Mouse (Mus musculus) small intestine, adult 2 months (tissue): ENCODE results near the gene Arhgap17. TPM values are rescaled to one million over a fixed set of nuclear protein-coding genes. Genes with fewer than 3 reads are reported as not detected.

ENCODE experiments used
- H3K27ac ChIP-seq: fragments of 200-500 bp; 2 replicates; pipeline ENCODE4 v1.5.1; 2012; ENCODE audit warnings: low read depth, low read length, control low read depth, inconsistent platforms; ENCODE audit not compliant: insufficient read depth
- H3K27me3 ChIP-seq: fragments of 200-500 bp; 2 replicates; pipeline ENCODE4 v1.6.1; 2012; ENCODE audit warnings: mild to moderate bottlenecking, moderate library complexity, low read length, inconsistent platforms; ENCODE audit not compliant: control insufficient read depth, insufficient read depth
- H3K36me3 ChIP-seq: fragments of 200-500 bp; 2 replicates; pipeline ENCODE4 v1.6.1; 2012; ENCODE audit warnings: mild to moderate bottlenecking, low read length, control low read depth, inconsistent platforms; ENCODE audit not compliant: control insufficient read depth, insufficient read depth
- H3K4me1 ChIP-seq: fragments of 200-500 bp; 2 replicates; pipeline ENCODE4 v1.6.1; 2012; ENCODE audit warnings: low read length, inconsistent platforms, mixed read lengths; ENCODE audit not compliant: control insufficient read depth, insufficient read depth, insufficient read length
- H3K4me3 ChIP-seq: fragments of 200-500 bp; 2 replicates; pipeline ENCODE4 v1.5.1; 2012; ENCODE audit warnings: low read depth, mild to moderate bottlenecking, control low read depth, inconsistent platforms, low read length, moderate library complexity
- CTCF ChIP-seq: fragments of 200-500 bp; IDR thresholded peaks from 2 replicates; pipeline ENCODE4 v1.5.1; 2012; ENCODE audit warnings: low read depth, mild to moderate bottlenecking, control low read depth, inconsistent platforms, low read length, moderate library complexity, mixed read lengths; ENCODE audit not compliant: insufficient replicate concordance, insufficient read length; ENCODE audit errors: extremely low read depth
- POLR2A ChIP-seq: fragments of 200-500 bp; IDR thresholded peaks from 2 replicates; pipeline ENCODE4 v1.6.1; 2012; ENCODE audit warnings: low read depth, mild to moderate bottlenecking, control low read depth, inconsistent platforms, low read length, moderate library complexity
- WGBS: fragments of 180-500 bp; shearing (Covaris S2); methylation state at CpG from one replicate; pipeline ENCODE4 v1.1.7; 2018; 5-methylcytosine and 5-hydroxymethylcytosine counted together
- polyA plus RNA-seq: library from polyadenylated mRNA; depleted of rRNA; stranded (reverse); fragments of >200 nt; gene quantifications from 2 replicates; pipeline ENCODE4 v1.2.3, GENCODE M21; 2012

Arhgap17 gene
- polyA plus RNA-seq, 1 experiment, result 69.8 TPM

DNA sequence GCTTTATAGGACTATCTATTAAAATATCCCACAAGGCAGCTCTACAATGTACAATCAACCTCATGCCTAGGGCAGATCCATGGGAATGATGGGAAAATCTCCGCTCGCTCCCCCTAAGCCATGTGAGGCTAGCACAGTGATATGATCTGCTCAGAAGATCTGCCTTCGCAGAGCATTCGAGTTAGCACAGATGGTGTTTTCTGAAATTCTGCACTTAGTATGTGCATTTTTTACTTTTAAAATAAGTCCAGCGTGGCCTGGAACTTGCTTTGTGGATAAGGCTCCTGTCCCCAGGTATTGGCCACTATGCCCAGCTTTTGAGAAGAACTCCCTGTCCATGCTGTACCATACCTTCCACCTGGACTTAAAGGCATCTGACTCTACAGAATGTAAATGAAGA lies 83.8 kb downstream of the Arhgap17 start:
- Histone ChIP-seq H3K27ac (no peak overlapping the region), H3K4me1 (no peaks in the 10 kb centered on the region), H3K27me3 (no peaks in the 10 kb centered on the region), H3K4me3 (no peak overlapping the region), H3K36me3 (peaks cover 70% of the 10 kb centered on the region)
- WGBS, result 97% methylated on average over 5 of the region's 5 CpGs
- no peak for TF ChIP-seq POLR2A
- TF ChIP-seq CTCF, result no peak

DNA sequence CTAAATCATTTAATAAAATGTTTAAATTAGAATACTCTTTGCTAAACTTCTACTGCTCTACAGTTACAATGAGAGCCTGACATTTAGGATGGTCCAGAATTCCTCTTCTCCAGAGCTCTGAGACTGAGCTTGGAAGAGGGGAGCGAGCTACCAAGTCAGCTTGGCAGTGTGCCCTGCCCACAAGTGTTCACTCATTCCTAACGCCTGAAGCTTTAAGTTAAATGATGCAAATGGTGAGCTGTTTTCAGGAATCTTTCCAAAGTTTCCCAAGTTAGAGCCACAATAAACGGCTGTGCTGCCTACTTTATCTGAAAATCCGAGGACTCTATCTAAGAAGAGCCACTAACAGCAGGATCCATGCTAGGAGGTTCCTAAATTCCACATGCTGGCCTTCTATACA lies 85.9 kb downstream of the Arhgap17 start:
- WGBS, result 79% methylated on average over 4 of the region's 4 CpGs
- Histone ChIP-seq H3K4me3 (no peak overlapping the region), H3K27me3 (no peaks in the 10 kb centered on the region), H3K36me3 (peaks cover 68% of the 10 kb centered on the region), H3K4me1 (no peaks in the 10 kb centered on the region), H3K27ac (no peak overlapping the region)
- TF ChIP-seq POLR2A (no peak), CTCF (no peak)

DNA sequence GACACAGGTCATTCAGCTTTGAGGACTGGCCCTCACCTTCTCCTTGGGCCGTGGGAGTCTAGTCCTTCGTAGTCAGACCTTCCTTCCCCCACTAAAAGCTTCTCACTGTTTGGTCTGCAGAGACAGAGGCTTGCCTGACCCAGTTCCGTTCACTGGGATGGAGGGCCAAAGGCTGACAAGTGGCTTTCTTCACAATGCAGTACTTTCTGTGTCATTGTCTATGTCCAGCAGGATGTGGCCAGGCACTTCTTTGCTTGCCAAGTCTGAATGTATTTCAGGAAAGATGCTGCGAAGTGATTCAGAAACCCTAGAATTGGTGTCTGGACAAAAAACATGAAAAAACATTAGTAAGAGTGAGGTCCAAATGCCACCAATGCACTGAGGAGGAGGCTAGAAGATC lies 89.9 kb downstream of the Arhgap17 start:
- H3K4me3 ChIP-seq, result no peak overlapping the region
- no peaks in the 10 kb centered on the region for H3K27me3 ChIP-seq
- WGBS, result 81% methylated on average over 4 of the region's 4 CpGs
- H3K36me3 ChIP-seq, result peaks cover 62% of the 10 kb centered on the region
- no peaks in the 10 kb centered on the region for H3K4me1 ChIP-seq
- TF ChIP-seq POLR2A (no peak), CTCF (no peak)
- no peak overlapping the region for H3K27ac ChIP-seq

DNA sequence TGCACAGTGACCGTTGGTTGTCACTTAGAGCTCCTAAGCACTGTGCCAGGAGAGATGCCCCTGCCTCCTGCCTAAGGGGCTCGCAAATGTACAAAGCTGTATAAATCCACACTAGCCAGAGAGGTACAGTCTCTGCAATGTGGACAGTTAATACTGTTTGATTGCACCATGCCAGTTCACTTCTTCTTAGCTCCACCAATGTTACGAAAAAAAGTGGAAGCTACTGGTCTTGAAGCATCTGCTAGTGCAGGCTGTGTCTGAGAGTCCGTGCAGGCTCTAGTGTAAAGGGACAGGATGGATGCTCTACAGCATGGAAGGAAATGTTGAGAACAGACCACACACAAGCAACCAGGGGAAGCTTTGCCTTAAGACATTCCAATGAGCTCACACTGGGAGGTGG lies 93.1 kb downstream of the Arhgap17 start:
- 79% methylated on average over 4 of the region's 4 CpGs for WGBS
- H3K27ac ChIP-seq, result no peak overlapping the region
- no peak for TF ChIP-seq POLR2A
- no peak for TF ChIP-seq CTCF
- H3K27me3 ChIP-seq, result no peaks in the 10 kb centered on the region
- peaks cover 52% of the 10 kb centered on the region for H3K36me3 ChIP-seq
- no peak overlapping the region for H3K4me3 ChIP-seq
- no peaks in the 10 kb centered on the region for H3K4me1 ChIP-seq

DNA sequence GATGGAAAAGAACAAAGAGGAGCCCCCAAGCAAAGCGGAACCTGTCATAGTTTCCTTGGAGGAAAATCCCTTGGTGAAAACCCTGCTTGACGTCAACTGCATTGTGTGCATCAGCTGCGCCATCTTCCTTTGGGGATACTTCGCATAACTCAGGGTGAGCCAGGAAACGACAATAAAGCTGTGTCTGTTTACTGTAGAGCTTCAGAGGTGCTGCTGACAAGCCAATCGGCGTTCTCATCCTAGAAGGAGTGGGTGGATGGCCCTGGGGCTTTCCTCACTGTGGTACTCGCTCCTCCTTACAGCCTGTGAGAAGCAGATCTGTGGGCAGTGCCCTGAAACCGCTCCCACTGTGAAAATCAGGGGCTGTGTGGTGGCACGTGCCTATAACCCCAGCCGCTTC lies 96.7 kb downstream of the Arhgap17 start:
- H3K27me3 ChIP-seq, result no peaks in the 10 kb centered on the region
- H3K4me1 ChIP-seq, result no peaks in the 10 kb centered on the region
- no peak for TF ChIP-seq POLR2A
- TF ChIP-seq CTCF, result no peak
- H3K36me3 ChIP-seq, result peaks cover 32% of the 10 kb centered on the region
- WGBS, result 70% methylated on average over 11 of the region's 11 CpGs
- no peak overlapping the region for H3K27ac ChIP-seq
- H3K4me3 ChIP-seq, result no peak overlapping the region

DNA sequence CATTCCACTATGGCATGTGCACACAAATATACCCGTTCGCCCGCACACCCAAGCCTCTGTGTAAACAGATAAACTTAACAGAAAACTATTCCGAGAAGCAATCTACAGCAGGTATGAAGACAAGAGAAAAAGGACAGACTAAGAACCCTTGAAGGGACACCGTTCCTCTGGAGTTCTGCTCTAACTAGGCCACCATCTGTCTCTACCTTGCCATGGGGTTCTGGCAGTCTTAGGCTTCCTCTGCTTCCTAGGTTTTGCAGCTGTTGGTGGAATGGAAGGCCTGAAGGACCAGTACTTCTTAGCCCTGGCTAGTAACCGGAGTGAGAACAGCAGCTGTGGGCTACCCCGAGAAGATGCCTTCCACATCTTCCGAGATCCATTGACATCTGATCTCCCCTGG lies 111.6 kb downstream of the Arhgap17 start:
- no peak overlapping the region for H3K4me3 ChIP-seq
- WGBS, result 69% methylated on average over 8 of the region's 8 CpGs
- no peak overlapping the region for H3K27ac ChIP-seq
- H3K27me3 ChIP-seq, result no peaks in the 10 kb centered on the region
- H3K36me3 ChIP-seq, result peaks cover 12% of the 10 kb centered on the region
- no peak for TF ChIP-seq CTCF
- H3K4me1 ChIP-seq, result no peaks in the 10 kb centered on the region

DNA sequence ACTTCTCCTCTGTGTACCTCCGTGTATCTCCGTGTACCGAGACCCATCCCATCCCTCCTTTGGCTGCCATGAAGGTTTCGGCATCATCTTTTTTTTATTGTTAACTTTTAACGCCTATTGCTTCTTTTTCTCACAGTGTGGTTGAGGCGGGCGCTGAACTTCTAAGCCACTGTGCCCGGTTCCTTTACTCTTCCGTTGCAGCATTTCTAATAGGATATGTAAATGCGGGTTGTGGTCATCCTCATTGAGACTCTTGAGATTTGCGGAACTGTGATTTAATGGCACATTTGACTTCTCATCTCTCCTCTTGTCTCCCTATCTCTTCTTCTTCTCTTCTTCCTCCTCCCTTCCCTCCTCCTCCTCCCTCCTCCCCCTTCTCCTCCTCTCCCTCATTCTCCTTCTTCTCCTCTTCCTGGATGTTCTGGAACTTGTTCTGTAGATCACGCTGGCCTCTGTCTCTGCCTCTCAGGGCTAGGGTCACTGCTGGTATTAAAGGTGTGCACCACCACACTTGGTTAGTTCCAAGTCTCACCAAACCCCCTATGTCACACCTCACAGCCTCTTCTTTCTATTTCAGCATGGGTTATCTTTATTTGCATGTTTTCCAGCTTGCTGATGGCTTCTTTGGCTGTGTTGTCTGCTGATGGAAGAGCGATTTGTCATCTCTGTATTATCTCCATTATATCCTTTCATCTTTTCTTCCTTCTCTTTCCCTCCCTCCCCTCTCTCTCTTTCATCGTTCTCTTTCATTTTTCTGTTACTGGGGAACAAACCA lies 115.3 kb downstream of the Arhgap17 start:
- H3K27ac ChIP-seq, result no peak overlapping the region
- no peak for TF ChIP-seq CTCF
- no peak for TF ChIP-seq POLR2A
- peaks cover 12% of the 10 kb centered on the region for H3K36me3 ChIP-seq
- 91% methylated on average over 14 of the region's 14 CpGs for WGBS
- H3K4me3 ChIP-seq, result no peak overlapping the region
- no peaks in the 10 kb centered on the region for H3K27me3 ChIP-seq
- no peaks in the 10 kb centered on the region; the same call in 1 of the 2 replicates for H3K4me1 ChIP-seq
